Mouse (Mus musculus) hindbrain, embryonic 13.5 days (tissue): ENCODE data around the gene Igsf6. TPM values are rescaled to one million over a fixed set of nuclear protein-coding genes. Genes with fewer than 3 reads are reported as not detected.

Experiments used
- ATAC-seq: fragments of 200-750 bp; cut with Nextera tagmentation; 2 replicates; pipeline ENCODE4 v1.8.0; 2017; ENCODE audit warnings: moderate TSS enrichment; ENCODE audit not compliant: low FRiP score
- H3K27ac ChIP-seq: fragments of 300-500 bp; sonication (generic); 2 replicates; pipeline ENCODE4 v1.5.1; 2015; ENCODE audit warnings: inconsistent platforms, mild to moderate bottlenecking, moderate library complexity
- H3K27me3 ChIP-seq: fragments of 300-500 bp; sonication (generic); 2 replicates; pipeline ENCODE4 v1.6.1; 2015; ENCODE audit warnings: mild to moderate bottlenecking, inconsistent platforms
- H3K36me3 ChIP-seq: fragments of 300-500 bp; sonication (generic); 2 replicates; pipeline ENCODE4 v1.6.1; 2015; ENCODE audit warnings: mild to moderate bottlenecking, inconsistent platforms
- H3K4me1 ChIP-seq: fragments of 300-500 bp; sonication (generic); replicated peaks from 2 replicates; pipeline ENCODE4 v1.6.1; 2015; ENCODE audit warnings: inconsistent platforms
- H3K4me2 ChIP-seq: fragments of 300-500 bp; sonication (generic); 2 replicates; pipeline ENCODE4 v1.6.1; 2015; ENCODE audit warnings: inconsistent platforms, mild to moderate bottlenecking, moderate library complexity
- H3K4me3 ChIP-seq: fragments of 300-500 bp; sonication (generic); 2 replicates; pipeline ENCODE4 v1.5.1; 2015; ENCODE audit warnings: mild to moderate bottlenecking, inconsistent platforms
- H3K9ac ChIP-seq: fragments of 300-500 bp; sonication (generic); 2 replicates; pipeline ENCODE4 v1.6.1; 2015; ENCODE audit warnings: mild to moderate bottlenecking, inconsistent platforms
- H3K9me3 ChIP-seq: fragments of 300-500 bp; sonication (generic); 2 replicates; pipeline ENCODE4 v1.6.1; 2016; ENCODE audit warnings: inconsistent platforms
- WGBS: fragments of 180-500 bp; shearing (Covaris S2); methylation state at CpG from one replicate; pipeline ENCODE4 v1.1.7; 2015; 5-methylcytosine and 5-hydroxymethylcytosine counted together
- polyA plus RNA-seq: library from polyadenylated mRNA; unstranded; fragments of >200 nt; fragmentation: Nextera tagmentation; extraction: Ambion mirVana; gene quantifications from 2 replicates; pipeline ENCODE4 v1.2.1, GENCODE M21; 2015

The Igsf6 gene
- polyA plus RNA-seq, 1 experiment from 2014 or later: 1.2 TPM

DNA sequence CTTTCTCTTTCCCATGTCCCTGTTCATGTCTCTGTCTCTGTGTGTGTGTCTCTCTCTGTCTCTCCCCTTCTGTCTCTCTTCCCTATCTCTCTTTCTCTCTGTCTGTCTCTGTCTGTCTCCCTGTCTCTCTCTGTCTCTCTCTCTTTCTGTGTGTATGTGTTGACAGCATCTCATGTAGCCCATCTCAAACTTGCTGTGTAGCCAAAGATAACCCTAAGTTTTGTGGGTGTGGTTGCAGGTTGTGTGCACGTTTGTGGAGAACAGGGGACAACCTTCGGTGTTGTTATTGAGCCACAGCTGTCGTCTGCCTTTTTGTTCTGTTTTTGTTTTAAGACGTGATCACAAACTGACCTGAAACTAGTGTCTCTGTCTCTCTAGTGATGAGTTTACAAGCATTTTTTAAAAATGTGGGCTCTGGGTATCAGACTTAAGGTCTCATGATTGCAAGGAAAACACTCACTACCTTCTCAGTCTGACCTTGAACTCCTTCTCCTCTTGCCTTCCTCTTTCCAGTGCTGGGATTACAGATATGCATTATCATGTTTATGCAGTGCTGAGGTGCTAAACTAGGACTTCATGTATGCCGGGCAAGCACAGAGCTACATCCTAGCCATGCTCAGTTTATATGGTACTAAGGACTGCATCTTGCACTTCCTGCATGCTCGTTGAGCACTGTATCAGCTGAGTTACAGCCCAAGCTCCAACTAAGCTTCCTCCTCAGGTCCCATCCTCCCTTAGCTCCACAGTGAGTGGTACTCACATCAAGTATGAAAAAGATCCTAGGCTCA is 49.0 kb downstream of the Igsf6 start:
- 84% methylated on average over 6 of the region's 6 CpGs for WGBS
- no peak overlapping the region for H3K27ac ChIP-seq
- no peak overlapping the region for H3K4me2 ChIP-seq
- H3K9me3 ChIP-seq: no peaks in the 10 kb centered on the region
- no peak overlapping the region for H3K9ac ChIP-seq
- no peaks in the 10 kb centered on the region for H3K36me3 ChIP-seq
- ATAC-seq: no peak
- no peaks in the 10 kb centered on the region for H3K4me1 ChIP-seq
- no peak overlapping the region for H3K4me3 ChIP-seq
- peaks cover 11% of the 10 kb centered on the region for H3K27me3 ChIP-seq

DNA sequence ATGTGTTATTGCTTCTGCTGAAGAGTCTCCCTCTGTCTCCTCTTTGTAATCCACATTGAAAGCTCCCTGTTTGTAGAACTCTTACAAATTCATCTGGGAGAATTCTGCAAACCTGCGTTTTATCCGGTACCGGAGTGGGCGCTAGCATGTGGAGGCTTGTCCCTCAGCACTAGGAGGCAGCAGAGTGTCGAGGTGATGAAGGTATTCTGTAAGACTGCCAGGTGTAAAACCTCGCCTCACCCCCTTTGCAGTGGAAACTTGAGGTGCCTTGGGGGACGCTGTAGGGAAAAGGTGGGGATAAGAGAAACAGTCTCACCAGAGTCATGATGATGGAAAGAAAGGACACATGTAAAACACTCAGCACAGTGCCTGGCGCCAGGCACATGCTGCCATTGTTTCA is 54.1 kb downstream of the Igsf6 start:
- no peaks in the 10 kb centered on the region for H3K4me1 ChIP-seq
- no peaks in the 10 kb centered on the region for H3K36me3 ChIP-seq
- no peaks in the 10 kb centered on the region for H3K9me3 ChIP-seq
- H3K9ac ChIP-seq: no peak overlapping the region
- no peak overlapping the region for H3K4me3 ChIP-seq
- WGBS: 36% methylated on average over 8 of the region's 8 CpGs
- ATAC-seq: no peak
- H3K27ac ChIP-seq: no peak overlapping the region
- H3K4me2 ChIP-seq: no peak overlapping the region
- no peaks in the 10 kb centered on the region for H3K27me3 ChIP-seq

GRCm38 (mm10) chr7:121018778-121019177 is 55.6 kb downstream of the Igsf6 start:
- Histone ChIP-seq H3K9ac (no peak overlapping the region), H3K9me3 (no peaks in the 10 kb centered on the region), H3K27ac (no peak overlapping the region), H3K4me1 (no peaks in the 10 kb centered on the region), H3K4me3 (no peak overlapping the region), H3K4me2 (no peak overlapping the region), H3K27me3 (no peaks in the 10 kb centered on the region), H3K36me3 (no peaks in the 10 kb centered on the region)
- no peak for ATAC-seq
- WGBS: 87% methylated on average over 3 of the region's 3 CpGs

GRCm38 (mm10) chr7:121014486-121014885 is 59.9 kb downstream of the Igsf6 start:
- H3K27ac ChIP-seq: no peak overlapping the region
- ATAC-seq: no peak
- H3K4me1 ChIP-seq: 0 out of 2 replicates have a peak, but pooled peaks cover 4% of the 10 kb centered on the region
- H3K4me2 ChIP-seq: no peak overlapping the region
- H3K4me3 ChIP-seq: no peak overlapping the region
- no peak overlapping the region for H3K9ac ChIP-seq
- no peaks in the 10 kb centered on the region for H3K9me3 ChIP-seq
- WGBS: 90% methylated on average over 10 of the region's 10 CpGs
- H3K27me3 ChIP-seq: no peaks in the 10 kb centered on the region
- H3K36me3 ChIP-seq: no peaks in the 10 kb centered on the region

Other genes starting within 250 kb of the Igsf6 start
- gene Eef2k, start 231.7 kb downstream of the Igsf6 start, polyA plus RNA-seq: 26.0 and 26.4 TPM in 2 replicates
- 23.1 and 24.2 TPM in 2 replicates for gene Polr3e, start 156.8 kb downstream of the Igsf6 start, polyA plus RNA-seq
- 14.6 and 16.1 TPM in 2 replicates for gene Cdr2, start 92.3 kb downstream of the Igsf6 start, polyA plus RNA-seq
- 0.14 and 0.42 TPM in 2 replicates for gene Mfsd13b, start 92.1 kb downstream of the Igsf6 start, polyA plus RNA-seq
- 202 and 207 TPM in 2 replicates for gene Mettl9, start 40.1 kb downstream of the Igsf6 start, polyA plus RNA-seq
- gene Otoa, start 7.1 kb upstream of the Igsf6 start, polyA plus RNA-seq: 0.25 and 0.53 TPM in 2 replicates